Mouse (Mus musculus): ENCODE measurements around the gene Mafg. TPM values are rescaled to one million over a fixed set of nuclear protein-coding genes. Genes with fewer than 3 reads are reported as not detected.

The Mafg gene
- polyA plus RNA-seq, 1 experiment from 2014 or later: 31.2 TPM

DNA sequence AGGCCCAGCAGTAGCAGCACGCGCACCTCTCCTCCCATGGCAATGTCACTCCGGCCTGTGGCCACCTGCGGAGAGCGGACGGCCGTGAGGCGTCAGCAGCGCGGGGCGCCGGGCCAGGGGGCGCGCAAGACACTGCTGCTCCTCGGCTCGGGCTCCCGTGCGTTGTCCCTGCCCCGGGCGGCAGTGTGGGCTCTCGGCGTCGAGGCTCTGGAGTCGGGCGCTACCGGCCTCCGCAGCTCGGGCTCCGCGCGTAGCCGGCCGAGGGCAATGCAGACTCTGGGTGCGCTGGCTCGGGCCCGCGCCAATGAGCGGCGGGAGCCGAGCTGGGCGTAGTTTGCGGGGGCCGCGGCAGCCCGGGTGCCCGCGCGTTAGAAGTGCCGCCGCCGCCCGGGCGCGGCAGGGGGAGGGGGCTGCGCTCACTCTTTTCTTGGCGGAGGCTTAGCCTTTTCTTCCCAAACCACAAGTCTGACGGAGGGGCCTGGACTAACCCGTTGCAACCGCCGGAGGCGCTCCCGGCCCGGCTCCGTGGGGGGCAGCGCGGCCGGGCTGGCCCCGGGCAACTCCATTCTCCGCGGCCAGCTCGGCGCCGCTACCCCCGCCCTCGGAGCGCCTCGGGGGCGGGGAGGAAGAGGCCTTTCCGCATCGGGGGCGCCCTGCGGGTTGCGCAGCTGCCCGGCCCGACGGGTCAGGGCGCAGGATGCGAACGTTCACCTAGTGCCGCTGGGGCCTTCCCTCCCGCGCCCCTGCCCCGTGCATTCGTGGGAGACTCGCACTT, 27.1 kb upstream of the Mafg start:
- WGBS: under 1% methylated on average over 95 of the region's 95 CpGs
- peak; percentile 51; the same call in 1 of the 2 replicates for ATAC-seq
- no peaks in the 10 kb centered on the region for H3K36me3 ChIP-seq
- H3K9ac ChIP-seq (replicated peaks): no peak overlapping the region
- H3K27ac ChIP-seq: no peak overlapping the region
- peak overlapping the region; percentile 60 for H3K4me2 ChIP-seq (replicated peaks)
- no peaks in the 10 kb centered on the region for H3K9me3 ChIP-seq
- peak overlapping the region; percentile 38 for H3K4me3 ChIP-seq (replicated peaks)
- peaks cover 19% of the 10 kb centered on the region for H3K4me1 ChIP-seq (replicated peaks)
- H3K27me3 ChIP-seq: peaks cover 97% of the 10 kb centered on the region

GRCm38 (mm10) chr11:120659509-120660300, 26.3 kb upstream of the Mafg start:
- no peaks in the 10 kb centered on the region for H3K9me3 ChIP-seq
- no peak overlapping the region for H3K9ac ChIP-seq (replicated peaks)
- H3K27ac ChIP-seq: no peak overlapping the region
- WGBS: 3% methylated on average over 49 of the region's 50 CpGs
- ATAC-seq: peak; percentile 32; the same call in 1 of the 2 replicates
- H3K36me3 ChIP-seq: no peaks in the 10 kb centered on the region
- peaks cover 90% of the 10 kb centered on the region for H3K27me3 ChIP-seq
- peaks cover 19% of the 10 kb centered on the region for H3K4me1 ChIP-seq (replicated peaks)
- H3K4me2 ChIP-seq (replicated peaks): peak overlapping the region; percentile 60
- H3K4me3 ChIP-seq (replicated peaks): peak overlapping the region; percentile 38

DNA sequence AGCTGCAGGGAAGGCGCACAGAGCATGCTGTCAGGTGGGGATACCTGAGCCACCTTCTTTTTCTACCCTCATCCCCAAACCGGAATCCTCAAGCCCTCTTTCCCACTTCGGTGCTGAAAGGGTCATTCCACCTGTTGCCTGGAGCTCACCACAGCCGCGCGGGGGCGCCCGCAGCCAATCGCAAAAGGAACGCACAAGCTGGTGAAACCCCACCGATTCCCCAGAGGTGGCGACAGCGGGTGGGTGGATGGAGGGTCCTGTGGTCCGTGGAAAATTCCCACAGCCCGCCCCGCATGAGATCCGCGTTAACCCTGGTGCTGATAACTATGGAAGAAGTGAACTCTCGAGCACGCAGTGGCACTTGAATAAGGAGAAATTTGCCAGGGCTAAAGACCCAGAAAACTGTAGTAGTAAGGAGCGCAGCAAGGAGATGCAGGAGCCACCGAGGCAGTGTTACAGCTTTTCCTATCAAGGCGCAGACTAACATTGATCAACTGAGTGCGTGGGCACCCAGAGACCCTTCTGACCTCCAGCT, 25.5 kb upstream of the Mafg start:
- Histone ChIP-seq H3K27ac (no peak overlapping the region), H3K4me2 (replicated peaks) (no peak overlapping the region), H3K4me3 (replicated peaks) (no peak overlapping the region), H3K4me1 (replicated peaks) (peaks cover 19% of the 10 kb centered on the region), H3K27me3 (peaks cover 88% of the 10 kb centered on the region), H3K9ac (replicated peaks) (no peak overlapping the region), H3K9me3 (no peaks in the 10 kb centered on the region), H3K36me3 (no peaks in the 10 kb centered on the region)
- 3% methylated on average over 24 of the region's 24 CpGs for WGBS
- no peak for ATAC-seq

DNA sequence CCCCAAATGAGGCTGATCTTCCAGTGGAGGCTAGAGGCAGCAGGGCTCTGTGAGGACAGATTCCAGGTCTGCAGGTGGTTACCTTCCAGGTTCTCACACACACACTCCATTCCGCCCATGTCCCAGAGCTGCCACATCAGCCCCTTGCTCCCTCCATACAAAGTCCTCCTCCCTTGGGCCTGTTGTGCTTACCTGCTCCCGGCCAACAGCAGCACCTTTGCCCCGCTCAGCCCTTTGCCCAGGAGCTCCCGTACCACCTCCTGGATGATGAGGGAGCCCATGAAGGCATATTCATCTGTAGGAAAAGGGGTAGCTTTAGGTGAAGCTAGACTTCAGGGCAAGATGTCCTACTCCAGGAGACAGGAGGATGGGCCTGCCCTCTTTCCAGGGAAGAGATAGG, 23.9 kb upstream of the Mafg start:
- peaks cover 73% of the 10 kb centered on the region for H3K27me3 ChIP-seq

DNA sequence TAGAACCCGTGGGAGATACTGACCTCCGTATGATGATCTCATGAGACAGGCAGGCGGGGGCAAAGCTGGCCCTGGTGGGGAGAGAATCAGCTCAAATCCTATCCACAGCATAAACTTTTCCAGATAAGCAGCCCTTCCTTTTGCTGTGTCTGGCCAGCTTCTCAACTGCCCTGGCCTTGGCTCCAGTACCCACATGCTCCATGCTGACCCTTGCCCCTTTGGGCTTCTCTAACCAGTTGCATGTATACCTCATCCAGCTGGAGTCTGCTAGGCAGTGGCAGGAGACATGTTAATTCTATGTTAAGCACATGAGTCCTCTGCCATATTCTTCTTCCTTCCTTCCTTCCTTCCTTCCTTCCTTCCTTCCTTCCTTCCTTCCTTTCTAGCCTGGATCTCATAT, 21.3 kb upstream of the Mafg start:
- Histone ChIP-seq H3K4me1 (replicated peaks) (peaks cover 3% of the 10 kb centered on the region), H3K27me3 (peaks cover 50% of the 10 kb centered on the region), H3K4me3 (replicated peaks) (no peak overlapping the region), H3K9me3 (no peaks in the 10 kb centered on the region), H3K36me3 (no peaks in the 10 kb centered on the region), H3K4me2 (replicated peaks) (no peak overlapping the region), H3K27ac (no peak overlapping the region), H3K9ac (replicated peaks) (no peak overlapping the region)
- 83% methylated on average over 3 of the region's 3 CpGs for WGBS
- ATAC-seq: no peak

More for the DNA sequence above, 23.9 kb upstream of the Mafg start:
- Histone ChIP-seq H3K36me3 (no peaks in the 10 kb centered on the region), H3K27ac (no peak overlapping the region), H3K4me3 (replicated peaks) (no peak overlapping the region), H3K9ac (replicated peaks) (no peak overlapping the region), H3K4me1 (replicated peaks) (peaks cover 19% of the 10 kb centered on the region), H3K4me2 (replicated peaks) (no peak overlapping the region), H3K9me3 (no peaks in the 10 kb centered on the region)
- 94% methylated on average over 4 of the region's 4 CpGs for WGBS
- no peak for ATAC-seq

- Histone ChIP-seq H3K4me3 (replicated peaks) (no peak overlapping the region), H3K4me2 (replicated peaks) (no peak overlapping the region), H3K27me3 (peaks cover 34% of the 10 kb centered on the region), H3K9ac (replicated peaks) (no peak overlapping the region), H3K4me1 (replicated peaks) (peaks cover 9% of the 10 kb centered on the region), H3K27ac (no peak overlapping the region), H3K36me3 (no peaks in the 10 kb centered on the region), H3K9me3 (no peaks in the 10 kb centered on the region)
- 69% methylated on average over 3 of the region's 3 CpGs for WGBS
- no peak for ATAC-seq
Observed at GRCm38 (mm10) chr11:120651872-120652271, 18.5 kb upstream of the Mafg start.

- Histone ChIP-seq H3K9ac (replicated peaks) (peak within 1 kb of the TSS; percentile 51), H3K27ac (no peak within 1 kb of the TSS), H3K27me3 (peaks cover 19% of the 10 kb centered on the region; the same call in 1 of the 2 replicates), H3K4me3 (replicated peaks) (peak within 1 kb of the TSS; percentile 15), H3K9me3 (no peaks in the 10 kb centered on the region), H3K4me1 (replicated peaks) (peaks cover 15% of the 10 kb centered on the region), H3K4me2 (replicated peaks) (peak within 1 kb of the TSS; percentile 36), H3K36me3 (no peaks in the 10 kb centered on the region)
- 7% methylated on average over 13 of the region's 13 CpGs for WGBS
- ATAC-seq: no peak
Observed at GRCm38 (mm10) chr11:120648001-120648476, 14.6 kb upstream of the Mafg start, which contains the start of gene Myadml2. Gene Myadml2 (minus strand): TSS chr11:120648158.

DNA sequence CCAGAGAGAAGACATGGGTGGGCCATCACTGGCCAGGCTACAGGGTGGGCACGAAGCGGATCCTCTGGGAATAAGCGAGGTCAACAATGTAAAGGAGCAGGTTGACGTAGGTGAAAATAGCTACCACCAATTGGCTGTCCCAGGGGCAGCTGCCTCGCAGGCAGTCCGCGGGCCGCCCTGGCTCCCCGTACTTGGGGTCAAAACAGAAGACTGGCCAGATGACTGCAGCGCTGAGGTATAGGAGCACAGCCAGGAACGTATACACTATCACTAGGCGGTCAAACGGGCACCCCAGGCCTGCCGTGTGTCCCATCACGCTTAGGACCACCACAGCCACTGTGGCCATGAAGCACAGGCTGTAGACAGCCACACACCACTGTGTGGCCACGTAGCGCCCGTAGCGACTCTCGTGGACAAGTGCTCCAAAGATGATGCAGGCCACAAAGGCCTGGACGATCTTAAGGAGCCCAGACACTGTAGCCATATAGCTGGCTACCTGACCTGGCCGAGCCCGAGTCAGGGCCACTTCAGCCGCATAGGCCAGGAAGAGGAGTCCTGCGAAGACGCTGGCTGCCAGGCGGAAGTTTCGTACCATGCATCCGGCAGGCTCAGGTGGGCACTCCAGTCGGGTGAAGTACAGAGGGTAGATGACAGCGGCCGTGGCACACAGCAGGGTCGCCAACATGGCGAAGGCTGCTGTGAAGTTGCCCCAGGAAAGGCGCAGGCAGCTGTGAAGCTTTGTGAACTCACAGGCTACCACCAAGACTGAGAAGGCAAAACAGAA, 13.8 kb upstream of the Mafg start:
- no peak overlapping the region; the same call in 1 of the 2 replicates for H3K9ac ChIP-seq (replicated peaks)
- no peak for ATAC-seq
- H3K4me1 ChIP-seq (replicated peaks): peaks cover 23% of the 10 kb centered on the region
- H3K4me2 ChIP-seq (replicated peaks): peak overlapping the region; percentile 36
- no peaks in the 10 kb centered on the region for H3K36me3 ChIP-seq
- H3K27ac ChIP-seq: no peak overlapping the region
- H3K4me3 ChIP-seq (replicated peaks): no peak overlapping the region
- no peaks in the 10 kb centered on the region for H3K9me3 ChIP-seq
- 80% methylated on average over 35 of the region's 35 CpGs for WGBS
- peaks cover 26% of the 10 kb centered on the region; the same call in 1 of the 2 replicates for H3K27me3 ChIP-seq

DNA sequence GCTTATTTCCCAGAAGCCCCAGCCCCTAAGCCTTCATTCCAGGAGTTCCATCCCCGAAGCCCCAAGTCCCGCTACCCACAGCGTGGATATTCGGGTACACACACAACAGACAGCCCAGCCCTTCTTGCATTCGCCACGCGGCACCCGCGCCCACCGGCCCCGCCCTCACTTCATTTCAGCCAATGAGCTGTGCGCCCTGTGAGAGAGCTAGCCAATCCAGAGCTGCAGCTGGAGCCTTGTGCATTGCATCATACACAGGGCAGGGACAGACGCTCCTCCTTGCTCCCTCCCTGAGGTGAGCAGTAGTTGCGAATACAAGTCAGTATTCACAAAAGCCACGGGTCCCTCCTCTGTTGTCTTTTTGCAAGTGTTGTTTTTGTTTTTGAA, 10.2 kb upstream of the Mafg start, which contains the start of gene Pycr1:
Gene Pycr1, minus strand, starts transcription at position 169 of the 387 bp plus-strand sequence.
- Histone ChIP-seq H3K4me1 (replicated peaks) (peaks cover 25% of the 10 kb centered on the region), H3K4me3 (replicated peaks) (peak within 1 kb of the TSS; percentile 51), H3K9me3 (no peaks in the 10 kb centered on the region), H3K4me2 (replicated peaks) (peak within 1 kb of the TSS; percentile 89), H3K36me3 (no peaks in the 10 kb centered on the region), H3K9ac (replicated peaks) (peak within 1 kb of the TSS; percentile 77), H3K27me3 (peaks cover 22% of the 10 kb centered on the region; the same call in 1 of the 2 replicates), H3K27ac (no peak within 1 kb of the TSS)
- ATAC-seq: peak; percentile 99
- WGBS: under 1% methylated on average over 15 of the region's 15 CpGs

- H3K27ac ChIP-seq: no peak overlapping the region
- H3K9ac ChIP-seq (replicated peaks): peak overlapping the region; percentile 77
- H3K4me2 ChIP-seq (replicated peaks): peak overlapping the region; percentile 89
- peaks cover 22% of the 10 kb centered on the region for H3K4me1 ChIP-seq (replicated peaks)
- ATAC-seq: peak; percentile 78
- no peaks in the 10 kb centered on the region for H3K9me3 ChIP-seq
- H3K4me3 ChIP-seq (replicated peaks): peak overlapping the region; percentile 51
- 3% methylated on average over 18 of the region's 18 CpGs for WGBS
- H3K27me3 ChIP-seq: peaks cover 22% of the 10 kb centered on the region; the same call in 1 of the 2 replicates
- H3K36me3 ChIP-seq: no peaks in the 10 kb centered on the region
Observed at GRCm38 (mm10) chr11:120642939-120643600, 9.7 kb upstream of the Mafg start.

DNA sequence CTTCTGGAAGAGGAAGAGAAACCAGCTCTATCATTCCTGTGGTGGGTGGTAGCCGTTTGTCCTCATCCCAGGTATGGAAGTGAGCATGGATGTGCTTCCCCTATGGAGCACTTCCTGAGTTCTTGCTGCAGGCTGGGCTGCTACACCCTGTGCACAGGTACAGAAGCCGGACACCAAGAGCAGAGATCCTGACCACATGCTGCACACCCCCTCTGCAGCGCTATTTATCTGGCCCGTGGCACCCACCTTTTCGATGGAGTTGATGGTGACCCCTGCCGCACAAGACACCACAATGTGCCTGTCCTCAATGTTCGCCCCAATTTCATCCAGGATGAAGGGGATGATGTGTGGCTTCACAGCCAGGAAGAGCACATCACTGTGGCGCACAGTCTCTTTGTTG, 8.5 kb upstream of the Mafg start:
- Histone ChIP-seq H3K36me3 (no peaks in the 10 kb centered on the region), H3K9ac (replicated peaks) (peak overlapping the region; percentile 40), H3K4me1 (replicated peaks) (peaks cover 16% of the 10 kb centered on the region), H3K27me3 (peaks cover 13% of the 10 kb centered on the region; the same call in 1 of the 2 replicates), H3K27ac (no peak overlapping the region), H3K4me3 (replicated peaks) (no peak overlapping the region), H3K9me3 (no peaks in the 10 kb centered on the region), H3K4me2 (replicated peaks) (no peak overlapping the region)
- WGBS: 94% methylated on average over 8 of the region's 8 CpGs
- ATAC-seq: no peak
